Comparison of ENCODE assay signal across 8 mouse cellular contexts in genomic region chr9:48058599-48058998, GRCm38 (mm10).
DNase-seq lines count a peak whose midpoint lies in the region; ATAC-seq and TF ChIP-seq lines count a peak whose summit lies in the region.
"Had no signal": no experiment of that assay in that cellular context is flagged by ENCODE, and none has a peak within 500 bp of the region (broad histone marks: within the 10 kb centered on the region; RNA-seq: fewer than 3 reads in every experiment).

No protein-coding gene starts in this region.

- H3K9me3 ChIP-seq in lung, embryonic 14.5 days (ENCODE audit: low read depth, low read length): no peaks in the 10 kb centered on the region
- H3K9me3 ChIP-seq in embryonic facial prominence, embryonic 14.5 days (ENCODE audit: control insufficient read depth, low read length): no peaks in the 10 kb centered on the region
- H3K9me3 ChIP-seq: G1E had no signal

- no peak overlapping the region for H3K4me3 ChIP-seq in lung, embryonic 14.5 days (ENCODE audit: low read depth, low read length)
- H3K4me3 ChIP-seq in embryonic facial prominence, embryonic 14.5 days (ENCODE audit: low read depth, low read length): no peak overlapping the region

- H3K9ac ChIP-seq in lung, embryonic 14.5 days: no peak overlapping the region
- no peak overlapping the region for H3K9ac ChIP-seq in embryonic facial prominence, embryonic 14.5 days (ENCODE audit: low read depth, low read length)

- peak; percentile 28 for DNase-seq in lung, embryonic 14.5 days
- DNase-seq in lung, postnatal 36 days: no peak
- peak; percentile 75 for DNase-seq in adrenal gland, postnatal 10 days
- DNase-seq in embryonic facial prominence, embryonic 14.5 days (ENCODE audit: low spot score): peak; percentile 20
- peak; percentile 12 for DNase-seq in ovary, postnatal 36 days (ENCODE audit: low spot score)
- no peak for DNase-seq in heart, adult 11 months

- peak; percentile 21; the same call in 1 of the 2 replicates for ATAC-seq in lung, embryonic 14.5 days (ENCODE audit: insufficient read depth)
- no peak for ATAC-seq in embryonic facial prominence, embryonic 14.5 days (ENCODE audit: low read depth)
- no peak for ATAC-seq in activated CD4-positive, CD25-positive, alpha-beta regulatory T cell, adult 4 months

- H3K36me3 ChIP-seq in lung, embryonic 14.5 days (ENCODE audit: insufficient read depth): no peaks in the 10 kb centered on the region
- H3K36me3 ChIP-seq in embryonic facial prominence, embryonic 14.5 days (ENCODE audit: control insufficient read depth, insufficient read depth, low read length): no peaks in the 10 kb centered on the region
- H3K36me3 ChIP-seq: G1E had no signal

- H3K27me3 ChIP-seq in lung, embryonic 14.5 days (ENCODE audit: insufficient read depth, low read length): no peaks in the 10 kb centered on the region
- H3K27me3 ChIP-seq in embryonic facial prominence, embryonic 14.5 days (replicated peaks; ENCODE audit: control insufficient read depth, insufficient read depth, low read length): no peaks in the 10 kb centered on the region

- H3K27ac ChIP-seq in lung, embryonic 14.5 days (ENCODE audit: low read depth): no peak overlapping the region
- H3K27ac ChIP-seq in embryonic facial prominence, embryonic 14.5 days (replicated peaks; ENCODE audit: low read depth, low read length): no peak overlapping the region

- H3K4me1 ChIP-seq in lung, embryonic 14.5 days (ENCODE audit: insufficient read depth): no peaks in the 10 kb centered on the region
- H3K4me1 ChIP-seq in embryonic facial prominence, embryonic 14.5 days (ENCODE audit: control insufficient read depth, insufficient read depth, low read length): no peaks in the 10 kb centered on the region; the same call in 1 of the 2 replicates

- no peak for TF ChIP-seq CTCF in lung, embryonic 14.5 days (IDR thresholded peaks at IDR 0.05; ENCODE audit: low read depth)

- H3K4me2 ChIP-seq in lung, embryonic 14.5 days: no peak overlapping the region
- no peak overlapping the region for H3K4me2 ChIP-seq in embryonic facial prominence, embryonic 14.5 days (ENCODE audit: low read depth, low read length)

- 28% methylated on average over 8 of the region's 8 CpGs for whole genome bisulfite sequencing in lung, embryonic 14.5 days
- WGBS in embryonic facial prominence, embryonic 14.5 days: 53% methylated on average over 8 of the region's 8 CpGs

Comparison
In these comparisons a context has a peak if more than half of its experiments do, and no peak if none do; other contexts are left out.
1. DNase-seq: peak in lung, embryonic 14.5 days (single experiment), adrenal gland, postnatal 10 days (single experiment), embryonic facial prominence, embryonic 14.5 days (single experiment) and ovary, postnatal 36 days (single experiment); none in lung, postnatal 36 days (single experiment) and heart, adult 11 months (single experiment).